Mouse (Mus musculus) MEL (cell line): ENCODE results near the gene Actn1. TPM values are rescaled to one million over a fixed set of nuclear protein-coding genes. Genes with fewer than 3 reads are reported as not detected.

Experiments
- DNase-seq: peaks from one replicate; pipeline ENCODE4 v3.0.0; 2011; ENCODE audit warnings: low read depth, low spot score
- H3K27ac ChIP-seq: 2 replicates; pipeline ENCODE4 v1.5.1; 2012; ENCODE audit warnings: low read depth, mild to moderate bottlenecking, control low read depth, low read length, moderate library complexity; ENCODE audit not compliant: control insufficient read depth
- H3K27me3 ChIP-seq, 2 experiments: fragments of 150-350 bp in 1 of 2; sonication (generic) in 1 of 2; 2 replicates each; pipeline ENCODE4 v1.6.1; 2012; ENCODE audit warnings: low read length in 2 of 2, mild to moderate bottlenecking in 2 of 2, improper control_type of control experiment in 1 of 2, moderate library complexity in 1 of 2; ENCODE audit not compliant: insufficient read depth in 2 of 2, control insufficient read depth in 1 of 2
- H3K36me3 ChIP-seq, 2 experiments: 2 replicates each; pipeline ENCODE4 v1.6.1; 2012 to 2014; ENCODE audit warnings: low read length in 2 of 2, improper control_type of control experiment in 1 of 2, inconsistent platforms in 1 of 2, mild to moderate bottlenecking in 1 of 2; ENCODE audit not compliant: insufficient read depth in 2 of 2, control insufficient read depth in 1 of 2
- H3K4me1 ChIP-seq, 2 experiments: fragments of 150-350 bp in 1 of 2; sonication (generic) in 1 of 2; 2 replicates each; pipeline ENCODE4 v1.6.1; 2012; ENCODE audit warnings: low read length in 2 of 2, improper control_type of control experiment in 1 of 2, mild to moderate bottlenecking in 1 of 2; ENCODE audit not compliant: insufficient read depth in 2 of 2, control insufficient read depth in 1 of 2
- H3K4me3 ChIP-seq, 2 experiments: fragments of 150-350 bp in 1 of 2; sonication (generic) in 1 of 2; 2 replicates each; pipeline ENCODE4 v1.5.1; 2012; ENCODE audit warnings: low read depth in 2 of 2, low read length in 2 of 2, mild to moderate bottlenecking in 2 of 2, moderate library complexity in 2 of 2, control low read depth in 1 of 2, improper control_type of control experiment in 1 of 2; ENCODE audit not compliant: control insufficient read depth in 1 of 2, insufficient read depth in 1 of 2
- H3K79me2 ChIP-seq: 2 replicates; pipeline ENCODE4 v1.6.1; 2012; ENCODE audit warnings: mild to moderate bottlenecking, low read length, moderate library complexity; ENCODE audit not compliant: control insufficient read depth, poor library complexity, insufficient read depth
- H3K9ac ChIP-seq: 2 replicates; pipeline ENCODE4 v1.6.1; 2012; ENCODE audit warnings: low read depth, mild to moderate bottlenecking, control low read depth, low read length, moderate library complexity; ENCODE audit not compliant: control insufficient read depth, poor library complexity, severe bottlenecking
- H3K9me3 ChIP-seq: fragments of 150-350 bp; sonication (generic); replicated peaks from 2 replicates; pipeline ENCODE4 v1.6.1; 2012; ENCODE audit warnings: mild to moderate bottlenecking, low read length, improper control_type of control experiment, moderate library complexity; ENCODE audit not compliant: insufficient read depth
- BHLHE40 ChIP-seq: IDR thresholded peaks from 2 replicates; pipeline ENCODE4 v1.6.1; 2012; ENCODE audit warnings: low read depth, mild to moderate bottlenecking, inconsistent platforms, low read length, improper control_type of control experiment, borderline replicate concordance
- CHD2 ChIP-seq: IDR thresholded peaks from 2 replicates; pipeline ENCODE4 v1.6.1; 2011; ENCODE audit warnings: low read length, improper control_type of control experiment
- E2F4 ChIP-seq: IDR thresholded peaks from 2 replicates; pipeline ENCODE4 v1.6.1; 2011; ENCODE audit warnings: low read depth, low read length, improper control_type of control experiment, borderline replicate concordance
- EP300 ChIP-seq, 2 experiments: IDR thresholded peaks; 2 replicates each; pipeline ENCODE4 v1.6.1; 2011; ENCODE audit warnings: improper control_type of control experiment in 2 of 2, low read length in 2 of 2, low read depth in 1 of 2, mild to moderate bottlenecking in 1 of 2
- ETS1 ChIP-seq: IDR thresholded peaks from 2 replicates; pipeline ENCODE4 v1.6.1; 2012; ENCODE audit warnings: low read depth, mild to moderate bottlenecking, inconsistent platforms, low read length, improper control_type of control experiment, moderate library complexity
- GABPA ChIP-seq: IDR thresholded peaks from 2 replicates; pipeline ENCODE4 v1.6.1; 2012; ENCODE audit warnings: low read depth, mild to moderate bottlenecking, inconsistent platforms, low read length, improper control_type of control experiment, moderate library complexity
- GATA1 ChIP-seq: IDR thresholded peaks from 2 replicates; pipeline ENCODE4 v1.6.1; 2011; ENCODE audit warnings: low read depth, low read length, improper control_type of control experiment
- KAT2A ChIP-seq: conservative IDR thresholded peaks from 2 replicates; pipeline ENCODE4 v1.6.1; 2012; ENCODE audit warnings: low read depth, low read length, improper control_type of control experiment, inconsistent platforms
- MAFK ChIP-seq: IDR thresholded peaks from 2 replicates; pipeline ENCODE4 v1.6.1; 2011; ENCODE audit warnings: low read depth, mild to moderate bottlenecking, low read length, improper control_type of control experiment, borderline replicate concordance
- MXI1 ChIP-seq: IDR thresholded peaks from 2 replicates; pipeline ENCODE4 v1.6.1; 2011; ENCODE audit warnings: mild to moderate bottlenecking, low read depth, low read length, improper control_type of control experiment
- POLR2A ChIP-seq, 2 experiments: IDR thresholded peaks; 2 replicates each; pipeline ENCODE4 v1.6.1; 2011 to 2012; ENCODE audit warnings: low read length in 2 of 2, mild to moderate bottlenecking in 2 of 2, control low read depth in 1 of 2, improper control_type of control experiment in 1 of 2, low read depth in 1 of 2, moderate library complexity in 1 of 2; ENCODE audit not compliant: control insufficient read depth in 1 of 2, insufficient read depth in 1 of 2, poor library complexity in 1 of 2
- POLR2AphosphoS5 ChIP-seq: IDR thresholded peaks from 2 replicates; pipeline ENCODE4 v1.6.1; 2012; ENCODE audit warnings: low read depth, borderline replicate concordance, mild to moderate bottlenecking, inconsistent platforms, low read length, moderate library complexity, mixed read lengths
- RAD21 ChIP-seq: IDR thresholded peaks from 2 replicates; pipeline ENCODE4 v1.6.1; 2011; ENCODE audit warnings: mild to moderate bottlenecking, low read depth, low read length, improper control_type of control experiment
- SIN3A ChIP-seq: IDR thresholded peaks from 2 replicates; pipeline ENCODE4 v1.6.1; 2012; ENCODE audit warnings: low read length, improper control_type of control experiment, inconsistent platforms
- SMC3 ChIP-seq: IDR thresholded peaks from 2 replicates; pipeline ENCODE4 v1.6.1; 2011; ENCODE audit warnings: low read depth, low read length, improper control_type of control experiment
- TAL1 ChIP-seq: IDR thresholded peaks from 2 replicates; pipeline ENCODE4 v1.6.1; 2012; ENCODE audit warnings: mild to moderate bottlenecking, inconsistent platforms, low read length, moderate library complexity, mixed read lengths
- TBP ChIP-seq: IDR thresholded peaks from 2 replicates; pipeline ENCODE4 v1.8.0; 2011; ENCODE audit warnings: low read depth, low read length, improper control_type of control experiment
- TCF12 ChIP-seq: IDR thresholded peaks from 2 replicates; pipeline ENCODE4 v1.6.1; 2014; ENCODE audit warnings: low read depth, mild to moderate bottlenecking, inconsistent platforms, low read length, improper control_type of control experiment, moderate library complexity
- UBTF ChIP-seq: IDR thresholded peaks from 2 replicates; pipeline ENCODE4 v1.6.1; 2012; ENCODE audit warnings: low read depth, mild to moderate bottlenecking, inconsistent platforms, low read length, improper control_type of control experiment, moderate library complexity, borderline replicate concordance; ENCODE audit not compliant: insufficient read depth
- USF1 ChIP-seq: IDR thresholded peaks from 2 replicates; pipeline ENCODE4 v1.6.1; 2014; ENCODE audit warnings: low read depth, mild to moderate bottlenecking, inconsistent platforms, low read length, improper control_type of control experiment, moderate library complexity
- ZKSCAN1 ChIP-seq: IDR thresholded peaks from 2 replicates; pipeline ENCODE4 v1.6.1; 2012; ENCODE audit warnings: low read depth, mild to moderate bottlenecking, inconsistent platforms, low read length, improper control_type of control experiment, moderate library complexity
- ZNF384 ChIP-seq: IDR thresholded peaks from 2 replicates; pipeline ENCODE4 v1.6.1; 2012; ENCODE audit warnings: low read depth, mild to moderate bottlenecking, inconsistent platforms, low read length, improper control_type of control experiment
- polyA plus RNA-seq, 2 experiments: library from polyadenylated mRNA; stranded (reverse) in 1 of 2; unstranded in 1 of 2; fragments of >175 nt in 1 of 2; fragments of >200 nt in 1 of 2; gene quantifications; 2 replicates each; pipeline versions ENCODE4 v1.2.1 to v1.2.4; 2012; ENCODE audit warnings: low replicate concordance in 2 of 2, low read depth in 1 of 2; ENCODE audit not compliant: insufficient read length in 2 of 2, insufficient read depth in 1 of 2, missing spikeins in 1 of 2
- total RNA-seq: library from RNA; depleted of rRNA; stranded (reverse); fragments of 300-350 nt; gene quantifications from 2 replicates; pipeline ENCODE4 v1.2.3, GENCODE M21; 2012

Gene Actn1
- total and polyA plus RNA-seq, 3 experiments = 7.8 to 27.0 TPM; not detected in 1

- TF ChIP-seq MAFK (no peak), GATA1 (no peak)
These were observed 91.9 kb downstream of the Actn1 start (continued) for GRCm38 (mm10) chr12:80168178-80168686.

DNA sequence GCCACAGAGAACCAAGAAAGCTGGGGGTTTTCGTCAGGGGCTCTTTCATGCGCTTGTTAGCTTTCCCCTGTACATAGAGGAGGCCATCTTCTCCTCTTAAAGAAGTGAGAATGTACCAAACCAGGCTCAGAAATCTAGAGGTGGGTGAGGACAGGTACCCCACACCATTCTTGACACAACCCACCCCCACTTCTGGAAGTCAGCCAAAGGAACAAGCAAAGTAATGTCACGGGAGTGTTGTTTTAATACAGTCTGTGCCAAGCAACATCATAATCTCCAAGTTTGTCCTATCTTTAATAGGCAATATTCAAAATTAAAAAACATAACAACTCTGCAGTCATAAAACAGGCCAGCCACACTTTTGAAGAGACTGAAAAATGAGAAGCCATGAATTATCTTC, 92.8 kb downstream of the Actn1 start:
- TF ChIP-seq POLR2AphosphoS5 (no peak), SMC3 (no peak), GATA1 (no peak), MXI1 (no peak), MAFK (no peak), CHD2 (no peak), BHLHE40 (no peak)

DNA sequence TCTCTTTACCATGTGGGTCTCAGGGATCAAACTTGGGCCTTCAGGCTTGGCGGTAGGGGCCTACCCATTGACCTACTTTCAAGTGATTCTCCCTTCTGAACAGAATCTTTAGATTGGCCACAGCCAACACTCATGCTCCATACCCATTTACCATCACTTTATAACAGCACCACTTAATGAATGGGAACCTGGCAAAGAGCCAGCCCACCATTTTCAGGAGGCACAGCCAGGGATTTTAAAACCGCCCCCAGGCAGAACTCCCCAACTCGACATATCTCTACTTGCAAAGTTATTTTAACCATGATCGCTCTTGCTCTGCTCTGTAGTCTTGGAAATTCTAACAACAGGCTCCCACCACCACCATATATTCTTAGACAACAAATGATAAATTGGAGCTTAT, 93.5 kb downstream of the Actn1 start:
- no peaks in the 10 kb centered on the region for H3K9me3 ChIP-seq
- H3K4me1 ChIP-seq = peaks cover 9 to 12% of the 10 kb centered on the region in 2 experiments
- H3K79me2 ChIP-seq = peaks cover 2% of the 10 kb centered on the region; the same call in 1 of the 2 replicates
- H3K27ac ChIP-seq = no peak overlapping the region
- no peaks in the 10 kb centered on the region for H3K27me3 ChIP-seq
- no peak overlapping the region for H3K9ac ChIP-seq
- TF ChIP-seq USF1 (no peak), TCF12 (no peak), ETS1 (no peak), TBP (no peak), MXI1 (no peak), ZNF384 (no peak), SIN3A (no peak), UBTF (no peak), GABPA (no peak), TAL1 (no peak), EP300 (IDR thresholded peaks at IDR 0.05; ENCODE audit: low read depth in 1 of 2, low read length in 2 of 2) (no peak), RAD21 (no peak), BHLHE40 (no peak), KAT2A (no peak), ZKSCAN1 (no peak), POLR2A (IDR thresholded peaks at IDR 0.05; ENCODE audit: control insufficient read depth in 1 of 2, insufficient read depth in 1 of 2, low read depth in 1 of 2, low read length in 2 of 2, poor library complexity in 1 of 2) (no peak), E2F4 (no peak), MAFK (no peak)
- TF ChIP-seq, all 39 proteins: peak for 0
- H3K36me3 ChIP-seq = peaks cover 0 to 10% of the 10 kb centered on the region in 2 experiments; a peak in 2 of 4 replicates
- no peak overlapping the region for H3K4me3 ChIP-seq
- no peak for DNase-seq

More for the DNA sequence above, 92.8 kb downstream of the Actn1 start:
- peaks cover 2% of the 10 kb centered on the region; the same call in 1 of the 2 replicates for H3K79me2 ChIP-seq
- no peak overlapping the region for H3K27ac ChIP-seq
- no peaks in the 10 kb centered on the region for H3K27me3 ChIP-seq
- peaks cover 6 to 12% of the 10 kb centered on the region in 2 experiments for H3K4me1 ChIP-seq
- H3K9ac ChIP-seq = no peak overlapping the region; the same call in 1 of the 2 replicates
- no peak for DNase-seq
- H3K9me3 ChIP-seq = no peaks in the 10 kb centered on the region
- H3K36me3 ChIP-seq = peaks cover 0 to 10% of the 10 kb centered on the region in 2 experiments; a peak in 2 of 4 replicates
- H3K4me3 ChIP-seq = peak overlapping the region in 1 of 2 experiments; percentile 86; a peak in 2 of 4 replicates
